Mouse (Mus musculus) stomach, embryonic 14.5 days (tissue): Measurements from ENCODE around the gene Spesp1. TPM values are rescaled to one million over a fixed set of nuclear protein-coding genes. Genes with fewer than 3 reads are reported as not detected.

Source experiments
- ATAC-seq: fragments of 200-750 bp; cut with Nextera tagmentation; 2 replicates; pipeline ENCODE4 v1.8.0; 2017; ENCODE audit warnings: low read depth, moderate TSS enrichment; ENCODE audit not compliant: insufficient number of reproducible peaks, insufficient read depth, low FRiP score
- H3K27ac ChIP-seq: fragments of 300-500 bp; sonication (generic); 2 replicates; pipeline ENCODE4 v1.5.1; 2014; ENCODE audit warnings: mild to moderate bottlenecking, low read length, moderate library complexity, mixed read lengths
- H3K27me3 ChIP-seq: fragments of 300-500 bp; sonication (generic); 2 replicates; pipeline ENCODE4 v1.6.1; 2014; ENCODE audit warnings: low read length, control low read depth, mixed read lengths; ENCODE audit not compliant: control insufficient read depth, insufficient read depth
- H3K36me3 ChIP-seq: fragments of 300-500 bp; sonication (generic); 2 replicates; pipeline ENCODE4 v1.6.1; 2014; ENCODE audit warnings: mild to moderate bottlenecking, control low read depth, low read length, moderate library complexity, mixed read lengths; ENCODE audit not compliant: control insufficient read depth, insufficient read depth
- H3K4me1 ChIP-seq: fragments of 300-500 bp; sonication (generic); 2 replicates; pipeline ENCODE4 v1.6.1; 2014; ENCODE audit warnings: low read length, control low read depth, mixed read lengths; ENCODE audit not compliant: control insufficient read depth, insufficient read depth
- H3K4me2 ChIP-seq: fragments of 300-500 bp; sonication (generic); replicated peaks from 2 replicates; pipeline ENCODE4 v1.6.1; 2014; ENCODE audit warnings: low read depth, low read length, control low read depth
- H3K4me3 ChIP-seq: fragments of 300-500 bp; sonication (generic); 2 replicates; pipeline ENCODE4 v1.5.1; 2014; ENCODE audit warnings: low read depth, low read length, control low read depth
- H3K9ac ChIP-seq: fragments of 300-500 bp; sonication (generic); replicated peaks from 2 replicates; pipeline ENCODE4 v1.6.1; 2014; ENCODE audit warnings: low read depth, mild to moderate bottlenecking, control low read depth, low read length, moderate library complexity, mixed read lengths
- H3K9me3 ChIP-seq: fragments of 300-500 bp; sonication (generic); 2 replicates; pipeline ENCODE4 v1.6.1; 2016; ENCODE audit warnings: low read depth, low read length, control low read depth; ENCODE audit not compliant: control insufficient read depth
- WGBS: fragments of 180-500 bp; shearing (Covaris S2); extraction: QIAGEN DNeasy Blood & Tissue Kit; methylation state at CpG from one replicate; pipeline ENCODE4 v1.1.7; 2014; 5-methylcytosine and 5-hydroxymethylcytosine counted together
- polyA plus RNA-seq: library from polyadenylated mRNA; unstranded; fragments of >200 nt; fragmentation: Nextera tagmentation; extraction: Ambion mirVana; gene quantifications from 2 replicates; pipeline ENCODE4 v1.2.1, GENCODE M21; 2014

Spesp1 gene
- not detected in 2 replicates for polyA plus RNA-seq

GRCm38 (mm10) chr9:62281991-62282390 is at the start of gene Spesp1:
TSS of gene Spesp1 (minus strand) at chr9:62282208.
- Histone ChIP-seq H3K27me3 (no peaks in the 10 kb centered on the region), H3K4me3 (no peak within 1 kb of the TSS), H3K4me2 (no peak within 1 kb of the TSS), H3K36me3 (no peaks in the 10 kb centered on the region), H3K4me1 (no peaks in the 10 kb centered on the region), H3K9ac (no peak within 1 kb of the TSS), H3K9me3 (no peaks in the 10 kb centered on the region), H3K27ac (no peak within 1 kb of the TSS)
- no peak for ATAC-seq
- 81% methylated on average over 27 of the region's 27 CpGs for WGBS

- no peak overlapping the region for H3K4me2 ChIP-seq
- no peaks in the 10 kb centered on the region for H3K36me3 ChIP-seq
- no peak overlapping the region for H3K27ac ChIP-seq
- peaks cover 2% of the 10 kb centered on the region; the same call in 1 of the 2 replicates for H3K9me3 ChIP-seq
- no peak overlapping the region for H3K9ac ChIP-seq
- no peaks in the 10 kb centered on the region for H3K4me1 ChIP-seq
- H3K4me3 ChIP-seq: no peak overlapping the region
- ATAC-seq: no peak
- H3K27me3 ChIP-seq: no peaks in the 10 kb centered on the region
- WGBS: 65% methylated on average over 3 of the region's 3 CpGs
Observed at GRCm38 (mm10) chr9:62325965-62326364, 44.0 kb upstream of the Spesp1 start.

- H3K4me1 ChIP-seq: no peaks in the 10 kb centered on the region
- peaks cover 4% of the 10 kb centered on the region; the same call in 1 of the 2 replicates for H3K9me3 ChIP-seq
- H3K27ac ChIP-seq: no peak overlapping the region
- H3K27me3 ChIP-seq: no peaks in the 10 kb centered on the region
- H3K36me3 ChIP-seq: no peaks in the 10 kb centered on the region
- H3K9ac ChIP-seq: no peak overlapping the region
- no peak overlapping the region for H3K4me3 ChIP-seq
- 79% methylated on average over 1 of the region's 1 CpGs for WGBS
- no peak for ATAC-seq
- no peak overlapping the region for H3K4me2 ChIP-seq
Observed at GRCm38 (mm10) chr9:62323816-62324215, 41.8 kb upstream of the Spesp1 start.

- peaks cover 4% of the 10 kb centered on the region; the same call in 1 of the 2 replicates for H3K9me3 ChIP-seq
- H3K36me3 ChIP-seq: no peaks in the 10 kb centered on the region
- no peak overlapping the region for H3K4me2 ChIP-seq
- ATAC-seq: no peak
- 82% methylated on average over 4 of the region's 4 CpGs for WGBS
- H3K4me3 ChIP-seq: no peak overlapping the region
- H3K4me1 ChIP-seq: no peaks in the 10 kb centered on the region
- H3K27ac ChIP-seq: no peak overlapping the region
- H3K9ac ChIP-seq: no peak overlapping the region
- no peaks in the 10 kb centered on the region for H3K27me3 ChIP-seq
Observed at GRCm38 (mm10) chr9:62318729-62319128, 36.7 kb upstream of the Spesp1 start.

DNA sequence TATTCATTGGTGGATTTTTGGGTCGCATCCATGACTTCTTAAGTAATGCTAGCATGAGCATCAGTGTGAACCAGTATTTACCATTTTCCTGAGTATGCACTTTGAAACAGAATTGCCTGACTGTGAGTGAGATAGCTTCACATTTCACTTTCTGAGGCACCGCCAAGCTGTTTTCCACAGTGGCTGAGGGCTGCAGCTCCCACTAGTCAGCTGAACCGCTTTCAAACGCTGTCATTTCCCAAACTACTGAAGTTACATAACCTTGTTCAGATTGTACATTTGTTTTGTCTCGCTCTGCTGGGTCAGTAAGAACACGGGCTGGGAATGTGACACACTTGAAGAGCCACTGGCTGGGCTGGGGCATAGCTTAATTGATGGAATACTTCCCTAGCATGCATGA is 33.5 kb upstream of the Spesp1 start:
- WGBS: 90% methylated on average over 6 of the region's 6 CpGs
- H3K27ac ChIP-seq: no peak overlapping the region
- ATAC-seq: no peak
- H3K4me2 ChIP-seq: no peak overlapping the region
- no peaks in the 10 kb centered on the region for H3K9me3 ChIP-seq
- H3K27me3 ChIP-seq: no peaks in the 10 kb centered on the region
- no peaks in the 10 kb centered on the region for H3K36me3 ChIP-seq
- H3K4me3 ChIP-seq: no peak overlapping the region
- H3K4me1 ChIP-seq: no peaks in the 10 kb centered on the region
- H3K9ac ChIP-seq: no peak overlapping the region

- H3K9ac ChIP-seq: no peak overlapping the region
- H3K27ac ChIP-seq: no peak overlapping the region
- no peaks in the 10 kb centered on the region for H3K4me1 ChIP-seq
- no peaks in the 10 kb centered on the region for H3K9me3 ChIP-seq
- no peak for ATAC-seq
- H3K36me3 ChIP-seq: no peaks in the 10 kb centered on the region
- H3K27me3 ChIP-seq: no peaks in the 10 kb centered on the region
- no peak overlapping the region for H3K4me2 ChIP-seq
- no peak overlapping the region for H3K4me3 ChIP-seq
- 80% methylated on average over 1 of the region's 1 CpGs for WGBS
Observed at GRCm38 (mm10) chr9:62296891-62297290, 14.9 kb upstream of the Spesp1 start.

- H3K36me3 ChIP-seq: no peaks in the 10 kb centered on the region
- H3K4me2 ChIP-seq: no peak overlapping the region
- no peaks in the 10 kb centered on the region for H3K4me1 ChIP-seq
- no peaks in the 10 kb centered on the region for H3K9me3 ChIP-seq
- H3K4me3 ChIP-seq: no peak overlapping the region
- WGBS: 30% methylated on average over 7 of the region's 7 CpGs
- no peak overlapping the region for H3K27ac ChIP-seq
- no peaks in the 10 kb centered on the region for H3K27me3 ChIP-seq
- H3K9ac ChIP-seq: no peak overlapping the region
- ATAC-seq: no peak
Observed at GRCm38 (mm10) chr9:62295006-62295698, 13.1 kb upstream of the Spesp1 start.

GRCm38 (mm10) chr9:62287633-62288025 is 5.6 kb upstream of the Spesp1 start:
- no peak overlapping the region for H3K4me3 ChIP-seq
- H3K4me2 ChIP-seq: no peak overlapping the region
- no peaks in the 10 kb centered on the region for H3K9me3 ChIP-seq
- no peak overlapping the region for H3K9ac ChIP-seq
- H3K27me3 ChIP-seq: no peaks in the 10 kb centered on the region
- WGBS: 62% methylated on average over 4 of the region's 4 CpGs
- H3K4me1 ChIP-seq: no peaks in the 10 kb centered on the region
- no peak overlapping the region for H3K27ac ChIP-seq
- ATAC-seq: no peak
- no peaks in the 10 kb centered on the region for H3K36me3 ChIP-seq
